Mouse (Mus musculus): ENCODE results near the gene Rnf115.
"Not testable (repeated sequence)": the region's sequence is repeated elsewhere in the genome, so short reads cannot be mapped to it uniquely, and the experiment has no call there.

The Rnf115 gene

DNA sequence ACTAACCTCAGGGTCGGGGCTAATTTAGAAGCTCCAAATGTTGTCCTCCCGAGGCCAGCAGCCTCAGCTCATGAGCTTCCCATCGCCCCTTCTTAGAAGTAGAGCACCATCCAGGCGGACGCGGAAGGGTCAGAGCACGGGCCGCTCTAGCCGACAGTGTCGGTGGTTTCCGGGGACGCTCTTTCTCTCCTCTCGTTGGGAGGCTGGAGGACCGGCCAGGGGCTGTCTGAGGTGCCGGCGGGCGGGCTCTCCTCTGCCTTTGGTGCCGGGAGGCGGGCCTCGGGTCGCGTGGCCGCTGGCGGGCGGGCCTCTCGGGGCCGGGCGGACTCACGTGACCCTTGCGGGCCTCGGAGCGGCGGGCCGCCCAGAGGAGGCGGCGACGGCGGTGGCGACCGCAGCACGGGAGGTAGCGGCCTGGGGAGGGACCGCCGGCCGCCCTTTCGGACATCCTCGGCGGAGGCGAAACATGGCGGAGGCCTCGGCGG lies at the start of gene Rnf115, which contains the start of gene Polr3c:
TSS of gene Rnf115 (plus strand) at position 322 of the 485 bp plus-strand sequence.
TSS of gene Polr3c (minus strand) at position 286 of the 485 bp plus-strand sequence.
- peak; percentile 92 for ATAC-seq (ENCODE audit: low TSS enrichment)

DNA sequence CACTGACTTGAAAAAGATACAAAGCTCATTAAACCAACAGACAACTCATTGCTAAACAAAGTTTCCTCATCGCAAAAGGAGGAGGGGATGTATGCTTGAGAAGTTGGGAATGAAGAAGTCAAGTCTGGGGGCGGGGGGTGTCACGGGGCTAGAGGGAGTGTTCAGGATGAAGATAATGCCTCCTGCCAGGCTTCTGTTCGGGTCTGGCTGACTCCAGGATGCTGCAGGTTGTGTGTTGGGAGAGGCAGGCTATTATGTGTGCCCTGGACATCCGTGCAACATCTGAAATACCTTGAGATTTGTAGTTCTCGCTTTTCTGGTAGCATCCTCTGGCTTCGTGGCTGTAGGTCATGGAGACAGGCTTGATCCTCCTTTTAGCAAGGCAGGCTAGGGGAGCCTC lies 49.0 kb upstream of the Rnf115 start:
- no peak for ATAC-seq (ENCODE audit: low TSS enrichment)

DNA sequence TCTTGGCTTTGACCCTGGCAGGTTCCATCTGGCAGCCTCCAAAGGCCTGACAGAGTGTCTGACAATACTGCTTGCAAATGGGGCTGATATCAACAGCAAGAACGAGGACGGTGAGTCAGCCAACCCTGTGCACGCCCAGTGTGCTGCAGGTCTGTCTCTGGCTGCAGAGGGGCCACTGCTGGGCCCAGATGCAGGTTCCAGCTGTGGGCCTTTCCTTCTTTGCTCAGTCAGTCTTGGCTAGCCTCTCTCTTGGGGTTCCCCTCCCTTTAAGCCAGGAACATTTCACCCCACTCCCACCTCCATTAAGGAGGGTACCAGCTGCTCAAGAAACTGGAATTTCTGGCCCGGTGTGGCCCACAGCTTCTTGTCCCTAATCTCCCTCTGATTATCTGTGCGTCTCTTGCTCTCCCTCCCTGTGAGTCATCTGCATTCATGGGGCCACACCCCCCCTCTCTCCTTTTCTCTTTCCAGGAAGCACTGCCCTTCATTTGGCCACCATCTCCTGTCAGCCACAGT lies 48.2 kb upstream of the Rnf115 start:
- ATAC-seq (ENCODE audit: low TSS enrichment) = no peak

DNA sequence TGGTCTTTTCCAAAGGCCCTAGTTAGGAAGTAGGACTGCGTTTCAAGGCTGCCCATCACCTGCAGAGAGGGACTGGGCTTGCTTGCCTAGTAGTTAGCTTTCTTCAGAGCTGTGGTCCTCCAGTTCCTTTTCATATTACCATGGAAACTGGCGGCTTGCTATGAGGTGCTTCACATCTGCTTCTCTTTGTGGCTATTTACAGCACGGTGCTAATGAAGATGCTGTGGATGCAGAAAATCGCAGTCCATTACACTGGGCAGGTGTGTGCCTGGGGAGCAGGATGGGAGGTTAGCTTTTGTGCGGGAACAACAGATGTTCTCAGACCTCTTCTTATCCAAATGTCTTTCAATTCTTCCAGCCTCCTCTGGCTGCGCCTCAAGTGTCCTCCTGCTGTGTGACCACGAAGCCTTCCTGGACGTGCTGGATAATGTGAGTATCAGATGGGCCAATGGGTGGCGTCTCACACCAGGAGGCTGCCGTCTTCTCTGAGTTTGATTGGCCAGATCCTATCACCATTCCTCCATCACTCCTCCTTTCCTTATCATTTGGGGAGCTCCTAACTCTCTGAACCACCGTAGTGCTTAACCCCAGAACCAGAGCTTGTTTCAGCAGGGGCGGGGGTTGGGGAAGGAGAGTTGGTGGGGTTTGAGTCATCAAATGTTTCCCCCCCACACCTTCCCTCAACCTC lies 47.1 kb upstream of the Rnf115 start:
- no peak for ATAC-seq (ENCODE audit: low TSS enrichment)

DNA sequence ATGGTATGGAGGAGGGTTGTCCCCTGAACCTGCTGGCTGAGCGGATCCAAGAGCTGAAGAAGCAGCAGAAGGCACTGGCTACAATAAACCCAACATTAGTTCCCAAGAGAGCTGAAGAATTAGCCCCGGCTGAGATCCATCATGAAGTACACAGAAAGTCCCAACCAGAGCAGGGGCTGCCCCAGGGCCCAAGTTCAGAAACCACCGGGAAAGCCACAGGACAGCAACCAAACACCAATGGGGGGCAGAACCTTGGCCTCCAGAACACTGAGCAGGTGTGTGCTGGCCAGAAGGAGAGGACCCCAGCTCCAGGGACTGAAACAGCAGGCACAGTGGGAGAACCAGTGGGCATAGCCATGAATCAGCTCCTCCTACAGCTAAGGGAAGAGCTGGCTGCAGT lies 44.0 kb upstream of the Rnf115 start:
- peak; percentile 48; the same call in 1 of the 2 replicates for ATAC-seq (ENCODE audit: low TSS enrichment)

DNA sequence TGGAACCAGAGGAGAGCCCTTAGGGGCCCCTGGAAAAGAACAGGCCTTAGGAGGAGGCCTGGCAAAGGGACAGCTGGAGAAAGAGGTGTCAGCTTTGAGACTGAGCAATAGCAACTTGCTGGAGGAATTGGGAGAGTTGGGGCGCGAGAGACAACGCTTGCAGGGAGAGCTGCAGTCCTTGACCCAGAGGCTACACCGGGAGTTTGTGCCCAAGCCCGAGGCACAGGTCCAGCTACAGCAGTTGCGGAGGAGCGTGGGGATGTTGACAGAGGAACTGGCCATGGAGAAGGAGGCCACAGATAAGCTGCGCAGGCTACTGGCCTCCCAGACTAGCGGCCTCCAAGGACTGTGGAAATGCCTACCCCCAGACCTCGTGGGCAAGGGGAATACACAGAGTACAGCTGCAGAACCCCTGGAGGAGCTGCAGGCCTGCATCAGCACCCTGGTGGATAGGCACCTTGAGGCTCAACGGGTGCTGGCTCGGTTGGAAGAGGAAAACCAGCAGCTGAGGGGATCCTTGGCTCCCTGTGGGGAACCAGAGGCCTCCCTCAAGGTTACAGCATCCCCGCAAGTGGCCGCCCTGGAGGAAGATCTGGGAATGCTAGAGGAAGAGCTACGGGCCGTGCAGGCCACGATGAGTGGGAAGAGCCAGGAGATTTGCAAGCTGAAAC lies 43.2 kb upstream of the Rnf115 start:
- ATAC-seq (ENCODE audit: low TSS enrichment) = 0 out of 2 replicates have a peak, but pooled peaks have one; percentile 3

DNA sequence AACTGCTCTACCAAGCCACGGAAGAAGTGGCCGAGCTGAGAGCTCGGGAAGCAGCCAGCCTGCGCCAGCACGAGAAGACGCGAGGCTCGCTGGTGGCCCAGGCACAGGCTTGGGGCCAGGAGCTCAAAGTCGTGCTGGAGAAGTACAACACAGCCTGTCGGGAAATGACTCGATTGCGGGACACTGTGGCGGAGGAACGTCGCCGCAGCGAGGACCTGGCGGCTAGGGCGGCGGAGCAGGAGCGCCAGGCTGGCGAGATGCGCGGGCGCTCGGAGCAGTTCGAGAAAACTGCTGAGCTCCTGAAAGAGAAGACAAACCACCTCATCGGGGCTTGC lies 42.7 kb upstream of the Rnf115 start:
- peak; percentile 21; the same call in 1 of the 2 replicates for ATAC-seq (ENCODE audit: low TSS enrichment)

DNA sequence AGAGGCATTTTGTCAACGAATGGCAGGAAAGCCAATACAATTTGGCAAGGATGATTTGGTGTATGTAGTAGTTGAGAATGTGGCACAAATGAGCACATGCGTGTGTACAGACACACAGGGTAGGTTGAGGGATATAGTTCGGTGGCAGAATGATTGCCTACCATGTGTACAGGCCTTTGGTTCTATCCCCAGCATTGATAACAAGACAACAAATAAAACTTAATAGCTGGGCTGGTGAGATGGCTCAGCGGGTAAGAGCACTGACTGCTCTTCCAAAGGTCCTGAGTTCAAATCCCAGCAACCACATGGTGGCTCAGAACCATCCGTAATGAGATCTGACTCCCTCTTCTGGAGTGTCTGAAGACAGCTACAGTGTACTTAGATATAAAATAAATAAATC lies 41.4 kb upstream of the Rnf115 start:
- ATAC-seq (ENCODE audit: low TSS enrichment) = not testable (repeated sequence)

DNA sequence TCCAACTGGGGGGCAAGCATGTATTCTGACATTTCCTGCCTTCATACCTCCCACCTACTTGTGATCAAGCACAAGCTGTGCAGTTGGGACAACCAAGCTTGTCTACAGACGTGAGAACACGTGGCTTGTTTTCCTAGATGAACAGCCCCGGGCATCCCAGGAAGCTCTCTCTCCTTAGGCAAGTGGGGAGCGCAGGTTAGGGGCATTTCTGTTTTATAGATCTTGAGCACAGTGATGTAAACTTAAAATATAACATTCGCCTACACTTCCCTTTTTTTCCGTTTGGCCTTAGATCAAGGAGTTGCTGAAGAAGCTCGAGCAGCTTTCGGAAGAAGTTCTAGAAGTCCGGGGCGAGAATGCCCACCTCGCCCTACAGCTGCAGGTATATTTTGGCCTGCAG lies 38.6 kb upstream of the Rnf115 start:
- ATAC-seq (ENCODE audit: low TSS enrichment) = peak; percentile 41; the same call in 1 of the 2 replicates

DNA sequence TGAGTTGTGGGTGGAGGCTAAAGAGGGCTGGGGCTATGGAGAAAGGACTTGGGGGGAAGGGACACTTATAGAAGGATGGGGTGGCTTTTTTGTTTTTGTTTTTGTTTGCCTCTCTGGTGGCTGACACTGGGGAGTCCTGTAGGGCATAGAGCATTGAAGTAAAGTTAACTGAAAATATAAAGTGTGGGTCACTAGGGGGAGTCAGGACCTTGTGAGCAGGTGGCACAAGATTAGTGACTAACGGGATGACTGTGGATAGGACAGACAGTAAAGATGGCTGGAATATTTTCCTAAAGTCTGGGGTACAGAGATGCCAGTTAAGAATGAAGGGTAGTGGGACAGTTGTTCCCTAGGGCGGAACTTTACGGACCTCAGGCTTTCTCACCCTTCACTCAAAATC lies 37.2 kb upstream of the Rnf115 start:
- no peak for ATAC-seq (ENCODE audit: low TSS enrichment)

DNA sequence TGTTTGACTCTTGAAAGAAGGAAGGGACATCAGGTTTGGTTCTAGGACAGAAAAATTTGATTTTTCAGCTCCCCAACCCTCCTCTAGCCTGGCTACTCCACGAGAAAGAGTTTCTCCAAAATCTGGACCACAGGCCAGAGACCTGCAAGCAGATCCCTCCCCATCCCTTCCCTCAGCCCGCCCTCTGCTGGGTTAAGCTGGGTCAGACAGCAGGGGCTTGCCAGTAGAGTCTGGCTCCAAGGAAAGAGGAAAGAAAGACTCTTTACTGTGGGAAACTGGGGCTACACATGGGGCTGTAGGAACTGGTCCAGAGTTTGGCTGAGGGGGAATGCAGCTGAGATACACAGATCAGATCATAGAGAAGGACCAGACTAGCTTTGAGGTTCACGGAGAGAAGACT lies 35.0 kb upstream of the Rnf115 start:
- ATAC-seq (ENCODE audit: low TSS enrichment) = no peak

DNA sequence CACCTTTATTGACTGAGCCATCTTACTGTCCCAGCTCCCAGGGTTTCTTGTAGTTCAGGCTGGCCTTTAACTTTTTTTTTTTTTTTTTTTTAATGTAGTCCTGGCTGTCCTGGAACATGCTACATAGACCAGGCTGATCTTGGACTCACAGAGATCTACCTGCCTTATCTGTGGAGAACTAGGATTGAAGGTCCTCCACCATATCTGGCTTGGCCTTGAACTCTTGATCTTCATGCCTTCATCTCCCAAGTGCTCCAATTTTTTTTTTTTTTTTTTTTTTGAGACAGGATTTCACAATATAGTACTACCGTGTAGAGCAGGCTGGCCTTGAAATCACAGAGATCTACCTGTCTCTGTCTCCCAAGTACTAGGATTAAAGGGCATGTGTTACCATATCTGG lies 33.9 kb upstream of the Rnf115 start:
- ATAC-seq (ENCODE audit: low TSS enrichment) = no peak

DNA sequence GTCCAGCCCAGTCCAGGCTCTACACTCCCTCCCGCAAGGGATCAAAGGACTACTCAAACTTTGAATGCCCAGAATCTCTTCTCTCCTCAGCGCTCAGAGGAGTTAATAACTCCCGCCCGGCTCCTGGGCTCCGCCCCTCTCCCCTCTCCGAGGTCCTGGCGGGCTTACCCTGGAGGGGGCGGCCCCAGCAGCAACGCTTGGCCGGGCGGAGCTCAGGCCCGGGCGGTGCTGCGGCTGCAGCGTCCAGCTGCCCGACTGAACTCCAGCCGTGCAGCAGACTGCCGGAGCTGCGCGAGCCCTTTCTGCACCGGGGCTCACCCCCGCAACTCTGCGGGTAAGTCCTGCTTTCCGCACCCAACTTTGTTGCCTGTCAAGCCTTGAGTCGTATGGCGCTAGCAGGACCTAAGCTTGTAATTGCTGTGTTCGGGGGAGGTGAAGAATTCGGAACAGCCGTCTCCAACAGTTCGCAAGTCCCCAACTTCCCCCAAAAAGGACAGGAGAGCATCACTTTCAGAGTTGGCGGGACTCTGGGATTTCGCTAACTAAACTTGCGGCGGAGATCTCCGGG lies 31.2 kb upstream of the Rnf115 start, which contains the start of gene Pias3:
TSS of gene Pias3 (plus strand) at position 187 of the 568 bp plus-strand sequence.
- peak; percentile 47 for ATAC-seq (ENCODE audit: low TSS enrichment)

DNA sequence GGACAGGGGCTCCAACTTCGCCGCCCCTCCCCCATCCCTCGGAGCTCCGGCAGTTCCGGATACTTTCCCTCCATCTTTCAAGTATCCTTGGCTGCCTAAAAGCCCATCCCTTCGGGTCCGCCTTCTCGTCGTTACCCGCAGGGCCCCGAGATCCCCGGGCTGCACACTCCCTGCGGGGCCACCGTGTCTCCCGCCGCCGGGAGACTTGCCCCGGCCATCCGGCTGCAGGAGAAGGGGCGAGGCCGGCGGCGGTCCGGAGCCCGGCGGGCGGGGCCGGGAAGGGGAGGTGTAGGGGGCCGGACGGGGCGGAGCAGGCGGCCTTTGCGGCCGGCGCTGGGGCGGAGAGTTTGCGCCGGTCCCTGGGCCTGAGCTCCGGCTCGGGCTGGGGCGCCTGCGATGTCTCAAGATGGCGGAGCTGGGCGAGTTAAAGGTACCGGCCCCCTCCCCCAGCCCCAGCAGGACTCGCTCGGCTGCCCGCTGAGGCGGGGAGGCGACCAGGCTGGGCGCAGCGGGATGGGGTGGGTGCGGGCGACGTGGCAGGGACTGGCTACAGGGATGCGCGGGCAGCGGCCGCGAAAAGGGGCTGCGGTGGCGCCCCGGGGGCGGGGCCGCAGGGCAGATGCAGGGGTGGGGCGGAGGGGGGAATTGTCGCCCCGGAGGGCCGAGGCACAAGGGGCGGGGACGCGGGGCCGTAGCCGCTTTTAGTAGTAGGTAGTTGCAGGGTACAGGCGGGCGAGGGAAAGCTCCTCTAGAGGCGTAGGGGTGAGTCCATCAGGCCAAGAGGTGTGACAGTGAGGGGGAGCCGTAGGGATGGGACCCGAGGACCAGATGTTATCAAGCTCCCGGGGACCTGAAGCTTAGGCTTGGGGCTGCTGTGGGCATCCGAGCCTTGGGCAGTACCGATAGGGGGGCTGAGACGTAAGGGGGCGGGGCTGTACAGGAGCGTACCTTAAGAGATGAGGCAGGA lies 30.4 kb upstream of the Rnf115 start:
- ATAC-seq (ENCODE audit: low TSS enrichment) = peak; percentile 82

DNA sequence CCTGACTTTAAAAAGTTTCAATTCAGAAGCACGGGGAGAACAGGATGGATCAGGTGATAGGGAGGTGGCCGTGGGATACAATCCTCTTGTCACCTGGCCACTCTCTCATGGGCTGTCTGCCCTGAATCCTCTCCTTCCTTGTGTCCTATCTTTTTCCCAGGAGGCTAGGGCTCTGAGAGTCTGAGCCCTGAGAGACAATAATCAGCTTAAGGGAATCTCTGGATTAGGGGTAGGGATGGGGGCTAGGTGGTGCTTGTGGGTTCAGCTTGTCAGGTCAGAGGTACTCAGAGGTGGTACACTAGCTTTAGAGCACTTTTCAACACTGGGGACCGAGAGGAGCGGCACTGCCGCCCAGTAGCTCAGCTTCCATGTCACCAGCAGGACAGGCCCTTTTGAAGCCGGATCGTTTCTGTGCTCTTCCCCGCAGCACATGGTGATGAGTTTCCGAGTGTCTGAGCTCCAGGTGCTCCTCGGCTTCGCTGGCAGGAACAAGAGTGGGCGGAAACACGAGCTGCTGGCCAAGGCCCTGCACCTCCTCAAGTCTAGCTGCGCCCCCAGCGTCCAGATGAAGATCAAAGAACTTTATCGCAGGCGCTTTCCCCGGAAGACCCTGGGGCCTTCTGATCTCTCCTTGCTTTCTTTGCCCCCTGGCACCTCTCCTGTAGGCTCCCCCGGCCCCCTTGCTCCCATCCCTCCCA lies 28.3 kb upstream of the Rnf115 start:
- ATAC-seq (ENCODE audit: low TSS enrichment) = peak; percentile 26; the same call in 1 of the 2 replicates

DNA sequence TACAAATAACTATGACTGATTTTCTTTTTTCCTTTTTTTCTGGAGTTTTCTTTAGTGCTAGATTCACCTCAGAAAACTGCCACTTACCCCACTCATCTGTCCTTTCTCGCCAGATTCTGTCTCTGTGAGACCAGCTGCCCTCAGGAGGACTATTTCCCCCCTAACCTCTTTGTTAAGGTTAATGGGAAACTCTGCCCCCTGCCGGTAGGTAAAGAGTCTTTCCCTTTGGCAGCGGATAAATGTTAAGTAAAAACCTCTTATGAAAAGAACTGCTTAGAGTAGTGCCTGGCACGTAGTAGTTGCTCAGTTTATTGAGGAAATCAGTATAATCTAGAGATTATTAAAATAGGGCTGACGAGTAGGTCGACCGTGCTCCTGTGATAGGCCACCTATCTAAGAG lies 27.1 kb upstream of the Rnf115 start:
- ATAC-seq (ENCODE audit: low TSS enrichment) = no peak

DNA sequence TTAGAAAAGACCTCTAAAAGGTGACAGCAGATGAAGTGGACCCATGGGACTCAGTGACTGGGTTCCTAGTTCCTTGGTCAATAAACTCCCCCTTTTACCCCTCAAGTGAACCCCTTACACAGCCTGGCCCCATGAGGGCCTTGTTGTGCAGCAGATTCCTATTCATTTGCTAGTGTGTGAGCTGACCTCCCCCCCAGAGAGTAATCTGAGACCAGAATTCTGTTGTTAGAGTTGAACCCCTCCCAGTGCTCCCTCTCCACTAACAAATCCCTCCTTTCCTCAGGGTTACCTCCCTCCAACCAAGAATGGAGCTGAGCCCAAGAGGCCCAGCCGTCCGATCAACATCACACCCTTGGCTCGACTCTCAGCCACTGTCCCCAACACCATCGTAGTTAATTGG lies 26.5 kb upstream of the Rnf115 start:
- ATAC-seq (ENCODE audit: low TSS enrichment) = no peak

DNA sequence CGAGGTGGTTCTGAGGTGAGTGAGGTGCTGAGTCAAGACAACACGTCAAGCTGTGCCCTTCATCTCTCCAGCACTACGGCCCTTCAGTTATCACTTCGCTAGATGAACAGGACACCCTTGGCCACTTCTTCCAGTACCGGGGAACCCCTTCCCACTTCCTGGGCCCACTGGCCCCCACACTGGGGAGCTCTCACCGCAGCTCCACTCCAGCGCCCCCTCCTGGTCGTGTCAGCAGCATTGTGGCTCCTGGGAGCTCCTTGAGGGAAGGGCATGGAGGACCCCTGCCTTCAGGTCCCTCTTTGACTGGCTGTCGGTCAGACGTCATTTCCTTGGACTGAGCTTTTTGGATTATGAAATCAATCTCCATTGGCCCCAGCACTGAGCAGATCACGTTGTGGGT lies 22.7 kb upstream of the Rnf115 start:
- no peak for ATAC-seq (ENCODE audit: low TSS enrichment)

DNA sequence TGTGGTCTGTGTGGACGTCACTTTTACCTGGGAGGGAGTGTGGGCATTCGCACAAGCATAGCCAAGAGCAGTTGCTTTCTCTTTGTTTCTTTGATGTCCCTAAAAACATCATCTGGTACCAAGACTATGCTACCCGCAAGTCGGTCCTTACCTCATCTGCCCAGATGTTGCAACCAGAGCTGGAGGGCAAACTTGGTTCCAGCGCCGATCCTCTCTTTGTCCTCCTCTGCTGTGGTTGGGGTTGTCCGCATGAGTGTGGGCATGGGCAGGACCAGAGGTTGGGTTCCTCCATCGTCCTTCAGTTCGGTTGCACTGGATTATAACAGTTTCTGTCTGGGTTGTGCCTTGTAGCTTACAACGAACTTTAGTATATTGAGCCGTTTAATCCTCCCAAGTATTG lies 21.2 kb upstream of the Rnf115 start:
- no peak for ATAC-seq (ENCODE audit: low TSS enrichment)

DNA sequence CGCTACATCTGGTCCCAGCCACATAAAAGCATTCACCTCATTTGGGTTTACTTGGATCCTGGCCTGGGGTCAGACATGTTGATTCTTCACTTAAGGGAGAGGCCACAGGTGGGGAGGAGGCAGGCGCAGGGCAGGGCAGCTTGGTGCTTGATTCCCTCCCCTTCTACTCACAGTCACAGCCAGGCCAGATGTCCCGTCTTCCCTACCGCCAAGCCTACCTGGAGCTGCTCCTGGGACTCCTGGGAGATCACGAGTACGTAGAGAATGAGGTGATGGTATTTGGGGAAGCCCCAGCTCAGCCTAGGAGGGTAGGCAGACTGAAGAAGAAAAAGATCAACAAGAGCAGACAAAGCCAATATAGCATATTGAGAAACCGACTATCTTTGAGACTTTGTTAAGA lies 20.5 kb upstream of the Rnf115 start:
- ATAC-seq (ENCODE audit: low TSS enrichment) = no peak

Data from frontal cortex, adult (tissue).